Mouse (Mus musculus) brain, adult 10 weeks (tissue): ENCODE data around the gene Olfr1436. TPM values are rescaled to one million over a fixed set of nuclear protein-coding genes. Genes with fewer than 3 reads are reported as not detected.

ENCODE experiments used
- polyA plus RNA-seq: library from polyadenylated mRNA; stranded (reverse); fragments of 350-450 nt; fragmentation: Illumina TruSeq; extraction: RNeasy Lipid Tissue Mini Kit (QIAGEN cat#74804); gene quantifications from one replicate; pipeline ENCODE4 v1.2.3, GENCODE M21; 2015; ENCODE audit warnings: low read depth, low replicate concordance

Gene Olfr1436
- polyA plus RNA-seq = not detected

DNA sequence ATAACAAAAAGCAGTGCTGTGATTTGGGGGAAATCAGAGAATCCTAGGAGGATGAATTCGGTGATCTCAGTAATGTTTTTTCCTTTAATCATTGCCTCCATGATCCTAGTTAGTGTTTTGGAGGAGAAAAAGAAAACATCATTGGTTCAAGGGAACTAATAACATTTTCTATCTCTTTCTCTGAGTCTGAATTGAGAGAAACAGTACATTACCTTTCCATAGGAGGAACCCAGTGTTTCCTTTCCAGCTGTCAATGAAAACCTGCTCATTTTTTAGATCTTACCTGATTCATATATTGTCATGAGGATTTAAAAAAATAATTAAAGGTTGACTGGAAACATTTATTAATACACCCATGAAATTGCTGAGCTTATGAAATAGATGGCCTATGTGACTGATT lies at the start of gene Olfr1436:
Gene Olfr1436 (minus strand): TSS at position 101 of the 400 bp plus-strand sequence.

DNA sequence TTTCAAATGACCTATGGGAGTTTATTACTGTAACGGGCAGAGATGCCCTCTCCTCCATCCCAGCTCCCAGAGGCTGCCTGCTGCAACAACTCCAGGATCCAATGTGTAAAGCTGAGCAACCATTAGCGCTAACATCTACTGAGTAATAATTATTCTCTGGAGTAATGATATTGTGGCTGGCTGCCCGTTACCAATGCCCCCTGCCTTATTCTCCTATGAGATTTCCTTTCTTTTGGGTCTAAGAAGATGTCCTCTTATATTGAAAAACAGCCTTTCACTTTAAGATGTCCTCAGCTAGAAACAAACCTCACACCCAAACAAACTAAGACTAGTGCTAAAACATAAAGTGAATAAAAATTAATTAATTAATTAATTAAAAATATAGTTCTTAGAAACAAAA lies 36.9 kb upstream of the Olfr1436 start, which contains the start of gene Olfr1438-ps1:
Gene Olfr1438-ps1 (minus strand): TSS at position 101 of the 400 bp plus-strand sequence.

DNA sequence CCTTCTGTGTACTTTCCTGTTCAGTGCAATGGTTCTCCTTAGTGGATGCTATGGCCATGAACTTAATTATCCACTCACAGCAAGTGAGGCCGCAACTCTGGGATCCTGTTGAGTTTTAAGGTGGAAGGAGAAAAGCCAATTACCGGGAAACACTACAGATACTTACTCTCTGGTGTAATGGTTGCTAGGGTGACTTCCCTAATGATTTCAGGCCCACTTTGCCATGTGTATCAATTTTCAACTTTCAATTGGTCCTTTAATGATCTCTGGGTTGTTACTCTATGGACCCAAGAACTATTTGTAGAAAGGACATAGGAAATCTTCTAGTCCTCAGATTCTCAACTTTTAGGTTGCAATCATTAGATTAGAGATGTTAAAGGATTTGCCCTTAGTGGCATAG lies 26.1 kb upstream of the Olfr1436 start, which contains the start of gene Olfr1437:
Gene Olfr1437 (minus strand): TSS at position 101 of the 400 bp plus-strand sequence.

DNA sequence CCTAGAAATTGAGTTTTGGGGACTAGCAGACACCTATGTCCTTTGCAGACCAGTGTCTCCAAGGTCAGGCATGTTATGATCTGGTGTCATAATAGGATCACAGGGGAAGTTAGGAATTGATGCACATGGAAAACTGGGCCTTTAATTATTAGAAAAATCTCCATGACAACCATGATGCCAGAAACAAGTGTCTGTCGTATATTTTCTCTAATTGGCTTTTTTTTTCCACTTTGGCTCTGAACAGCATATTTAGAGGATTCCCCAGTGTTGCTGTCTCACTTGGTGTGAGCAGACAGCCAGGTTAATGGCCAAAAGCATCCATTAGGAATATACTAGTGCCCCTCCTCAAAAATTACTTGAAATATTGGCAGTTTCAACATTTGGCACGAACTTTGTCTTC lies 19.4 kb downstream of the Olfr1436 start, which contains the start of gene Olfr1434:
Gene Olfr1434 (plus strand): TSS at position 301 of the 400 bp plus-strand sequence.

DNA sequence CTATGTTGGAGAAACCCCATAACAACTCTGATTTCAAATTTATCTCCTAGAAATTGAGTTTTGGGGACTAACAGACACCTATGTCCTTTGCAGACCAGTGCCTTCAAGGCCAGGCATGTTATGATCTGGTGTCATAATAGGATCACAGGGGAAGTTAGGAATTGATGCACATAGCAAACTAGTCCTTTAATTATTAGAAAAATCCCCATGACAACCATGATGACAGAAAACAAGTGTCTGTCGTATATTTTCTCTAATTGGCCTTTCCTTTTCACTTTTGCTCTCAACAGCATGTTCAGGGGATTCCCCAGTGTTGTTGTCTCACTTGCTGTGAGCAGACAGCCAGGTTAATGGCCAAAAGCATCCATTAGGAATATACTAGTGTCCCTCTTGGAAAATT lies 38.2 kb downstream of the Olfr1436 start, which contains the start of gene Olfr235:
Gene Olfr235 (plus strand): TSS at position 301 of the 400 bp plus-strand sequence.

Other genes starting within 250 kb of the Olfr1436 start
- gene Olfr1424, start 236.4 kb downstream of the Olfr1436 start, polyA plus RNA-seq = not detected
- not detected for gene Olfr1425, start 221.4 kb downstream of the Olfr1436 start, polyA plus RNA-seq
- gene Olfr1426, start 207.1 kb downstream of the Olfr1436 start, polyA plus RNA-seq = not detected
- gene Olfr1427, start 195.8 kb downstream of the Olfr1436 start, polyA plus RNA-seq = not detected
- gene Olfr1428, start 183.2 kb downstream of the Olfr1436 start, polyA plus RNA-seq = not detected
- gene Olfr76, start 175.9 kb downstream of the Olfr1436 start, polyA plus RNA-seq = not detected
- not detected for gene Olfr1555-ps1, start 129.0 kb downstream of the Olfr1436 start, polyA plus RNA-seq
- not detected for gene Olfr1431, start 98.5 kb downstream of the Olfr1436 start, polyA plus RNA-seq
- gene Olfr1432, start 66.5 kb downstream of the Olfr1436 start, polyA plus RNA-seq = not detected
- not detected for gene Olfr262, start 57.5 kb downstream of the Olfr1436 start, polyA plus RNA-seq
- gene Olfr235, start 38.1 kb downstream of the Olfr1436 start, polyA plus RNA-seq = not detected
- not detected for gene Olfr1434, start 19.3 kb downstream of the Olfr1436 start, polyA plus RNA-seq
- not detected for gene Olfr1437, start 26.0 kb upstream of the Olfr1436 start, polyA plus RNA-seq
- gene Olfr1438-ps1, start 36.8 kb upstream of the Olfr1436 start, polyA plus RNA-seq = not detected
- not detected for gene Olfr1440, start 88.1 kb upstream of the Olfr1436 start, polyA plus RNA-seq
- gene Olfr1441, start 118.3 kb upstream of the Olfr1436 start, polyA plus RNA-seq = not detected
- not detected for gene Pfpl, start 128.8 kb upstream of the Olfr1436 start, polyA plus RNA-seq
- gene Mpeg1, start 161.6 kb upstream of the Olfr1436 start, polyA plus RNA-seq = 18.2 TPM
- 21.8 TPM for gene Dtx4, start 202.3 kb upstream of the Olfr1436 start, polyA plus RNA-seq
- gene Fam111a, start 246.6 kb upstream of the Olfr1436 start, polyA plus RNA-seq = 2.2 TPM